Mouse (Mus musculus) cerebellum, adult 2 months (tissue): ENCODE measurements around the gene Ap1b1.
"Not testable (repeated sequence)": the region's sequence is repeated elsewhere in the genome, so short reads cannot be mapped to it uniquely, and the experiment has no call there.

Experiments used
- CTCF ChIP-seq: fragments of 200-500 bp; IDR thresholded peaks from 2 replicates; pipeline ENCODE4 v1.5.1; 2011; ENCODE audit warnings: low read depth, mild to moderate bottlenecking, control low read depth, low read length, moderate library complexity, borderline replicate concordance; ENCODE audit not compliant: insufficient read depth
- POLR2A ChIP-seq: fragments of 200-500 bp; IDR thresholded peaks from 2 replicates; pipeline ENCODE4 v1.6.1; 2011; ENCODE audit warnings: low read length, control low read depth, borderline replicate concordance; ENCODE audit not compliant: insufficient read depth

DNA sequence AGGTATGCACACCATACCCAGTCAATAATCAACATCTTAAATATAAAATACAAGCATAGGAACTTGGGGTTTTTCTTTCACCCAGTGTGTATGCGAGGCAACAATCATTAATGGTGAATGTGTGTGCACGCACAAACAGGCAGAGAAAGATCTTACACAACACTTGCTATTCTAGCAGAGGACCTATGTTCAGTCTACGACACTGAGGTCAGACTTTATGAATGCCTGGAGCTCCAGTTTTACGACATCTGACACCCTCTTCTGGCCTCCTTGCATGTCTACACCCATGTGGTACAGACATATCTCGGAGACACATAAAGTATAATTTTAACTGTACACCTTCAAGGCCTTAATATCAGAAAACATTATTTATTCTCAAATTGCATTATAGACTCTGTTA lies 90.2 kb downstream of the Ap1b1 start:
- not testable (repeated sequence) for TF ChIP-seq CTCF, POLR2A
